Mouse (Mus musculus) cerebellum, postnatal 10 days (tissue): Measurements from ENCODE around the gene Olfr1466.

ENCODE experiments used
- DNase-seq, 2 experiments: peaks; one replicate each; pipeline ENCODE4 v3.0.0; 2021; ENCODE audit warnings: mixed read lengths in 2 of 2

Olfr1466 gene

DNA sequence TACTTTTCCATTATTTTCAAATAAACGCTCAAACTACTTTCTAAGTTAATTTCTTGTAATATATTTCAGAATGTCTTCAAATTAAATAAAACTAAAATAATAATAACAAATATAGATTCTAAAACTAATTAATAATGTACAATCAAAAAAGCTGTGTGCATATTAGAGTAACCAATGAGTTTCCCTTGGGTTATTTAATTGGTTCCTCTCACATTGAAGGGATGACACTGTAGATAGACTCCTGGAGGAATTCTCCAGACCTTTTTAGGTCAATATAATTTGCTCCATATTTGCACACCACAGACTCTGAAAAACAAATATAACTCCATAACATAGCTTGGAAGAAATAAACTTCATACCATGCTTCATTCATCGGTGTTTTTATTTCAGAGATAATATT is at the start of gene Olfr1466:
Gene Olfr1466 (plus strand): TSS at position 301 of the 400 bp plus-strand sequence.
- DNase-seq: no peak

GRCm38 (mm10) chr19:13315441-13315840 is 23.2 kb upstream of the Olfr1466 start, which contains the start of gene Olfr1465:
Gene Olfr1465 (minus strand): TSS chr19:13315541.
- no peak for DNase-seq

GRCm38 (mm10) chr19:13361936-13362335 is 23.3 kb downstream of the Olfr1466 start, which contains the start of gene Olfr1467:
Gene Olfr1467 (plus strand): TSS chr19:13362236.
- DNase-seq: no peak
